Mouse (Mus musculus) cerebellum, postnatal 4 days (tissue): ENCODE data around the gene Tmem232.
"Not testable (repeated sequence)": the region's sequence is repeated elsewhere in the genome, so short reads cannot be mapped to it uniquely, and the experiment has no call there.

Experiments
- DNase-seq, 2 experiments: peaks; one replicate each; pipeline ENCODE4 v3.0.0; 2022; ENCODE audit warnings: low spot score in 2 of 2, mixed read lengths in 1 of 2

Tmem232 gene

GRCm38 (mm10) chr17:65540441-65541272 is at the start of gene Tmem232:
Gene Tmem232 (minus strand): TSS chr17:65540782.
- DNase-seq = peak in 1 of 2 experiments; percentile 20

GRCm38 (mm10) chr17:65586892-65587291 is 46.3 kb upstream of the Tmem232 start:
- no peak for DNase-seq

- no peak for DNase-seq
Observed at GRCm38 (mm10) chr17:65581440-65581839, 40.9 kb upstream of the Tmem232 start.

GRCm38 (mm10) chr17:65579766-65580165 is 39.2 kb upstream of the Tmem232 start:
- no peak for DNase-seq

- no peak for DNase-seq
Observed at GRCm38 (mm10) chr17:65575339-65575738, 34.8 kb upstream of the Tmem232 start.

GRCm38 (mm10) chr17:65574850-65575249 is 34.3 kb upstream of the Tmem232 start:
- no peak for DNase-seq

- DNase-seq = no peak
Observed at GRCm38 (mm10) chr17:65571866-65572265, 31.3 kb upstream of the Tmem232 start.

- no peak for DNase-seq
Observed at GRCm38 (mm10) chr17:65571466-65571865, 30.9 kb upstream of the Tmem232 start.

- DNase-seq = no peak
Observed at GRCm38 (mm10) chr17:65564189-65564588, 23.6 kb upstream of the Tmem232 start.

- DNase-seq = no peak
Observed at GRCm38 (mm10) chr17:65563345-65563744, 22.8 kb upstream of the Tmem232 start.

GRCm38 (mm10) chr17:65562761-65563160 is 22.2 kb upstream of the Tmem232 start:
- DNase-seq = peak; percentile 52 to 75

- DNase-seq = no peak
Observed at GRCm38 (mm10) chr17:65561361-65562015, 20.9 kb upstream of the Tmem232 start.

- DNase-seq = no peak
Observed at GRCm38 (mm10) chr17:65559273-65559672, 18.7 kb upstream of the Tmem232 start.

GRCm38 (mm10) chr17:65558788-65559187 is 18.2 kb upstream of the Tmem232 start:
- no peak for DNase-seq

- DNase-seq = peak in 1 of 2 experiments; percentile 55
Observed at GRCm38 (mm10) chr17:65558217-65558616, 17.6 kb upstream of the Tmem232 start.

GRCm38 (mm10) chr17:65557212-65557611 is 16.6 kb upstream of the Tmem232 start:
- no peak for DNase-seq

GRCm38 (mm10) chr17:65556798-65557197 is 16.2 kb upstream of the Tmem232 start:
- no peak for DNase-seq

GRCm38 (mm10) chr17:65552426-65552997 is 11.9 kb upstream of the Tmem232 start:
- DNase-seq = no peak

- DNase-seq = no peak
Observed at GRCm38 (mm10) chr17:65550357-65550756, 9.8 kb upstream of the Tmem232 start.

GRCm38 (mm10) chr17:65548698-65549365 is 8.2 kb upstream of the Tmem232 start:
- no peak for DNase-seq

- not testable (repeated sequence) for DNase-seq
Observed at GRCm38 (mm10) chr17:65546221-65546620, 5.6 kb upstream of the Tmem232 start.

GRCm38 (mm10) chr17:65536156-65536555 is 4.4 kb downstream of the Tmem232 start:
- peak in 1 of 2 experiments; percentile 29 for DNase-seq
